Mouse (Mus musculus) retina, postnatal 1 day (tissue): ENCODE measurements at regions not wholly inside any gene's neighbourhood (a gene's known extent, or its start where the extent isn't known, plus 50 kb on each side); places are given as distances from the start of the nearest gene placed in this dataset.
A peak's percentile ranks its signal among the peaks of the same experiment; 100 is the strongest.

Experiments used
- DNase-seq: peaks from one replicate; pipeline ENCODE4 v3.0.0-alpha.2; 2012

- DNase-seq, result no peak
These were observed 296.9 kb upstream of the Negr1 start for GRCm38 (mm10) chr3:156264654-156265053.

- DNase-seq, result no peak
These were observed 293.9 kb upstream of the Negr1 start for GRCm38 (mm10) chr3:156267727-156268126.

- DNase-seq, result no peak
These were observed 261.4 kb upstream of the Negr1 start for GRCm38 (mm10) chr3:156299984-156300770.

- DNase-seq, result no peak
These were observed 260.3 kb upstream of the Negr1 start for GRCm38 (mm10) chr3:156301302-156301701.

GRCm38 (mm10) chr3:156301745-156302144 is 259.8 kb upstream of the Negr1 start:
- DNase-seq, result no peak

GRCm38 (mm10) chr3:156304174-156304573 is 257.4 kb upstream of the Negr1 start:
- peak; percentile 46 for DNase-seq

GRCm38 (mm10) chr3:156305064-156305463 is 256.5 kb upstream of the Negr1 start:
- DNase-seq, result peak; percentile 41

GRCm38 (mm10) chr3:156335033-156335793 is 226.4 kb upstream of the Negr1 start:
- DNase-seq, result no peak

GRCm38 (mm10) chr3:156341484-156341883 is 220.1 kb upstream of the Negr1 start:
- DNase-seq, result no peak

GRCm38 (mm10) chr3:156351727-156352126 is 209.9 kb upstream of the Negr1 start:
- peak; percentile 12 for DNase-seq

- DNase-seq, result no peak
These were observed 208.2 kb upstream of the Negr1 start for GRCm38 (mm10) chr3:156353430-156353829.

- DNase-seq, result no peak
These were observed 207.6 kb upstream of the Negr1 start for GRCm38 (mm10) chr3:156353841-156354473.

- no peak for DNase-seq
These were observed 192.8 kb upstream of the Negr1 start for GRCm38 (mm10) chr3:156368669-156369343.

GRCm38 (mm10) chr3:156376717-156377116 is 184.9 kb upstream of the Negr1 start:
- no peak for DNase-seq

- DNase-seq, result no peak
These were observed 178.7 kb upstream of the Negr1 start for GRCm38 (mm10) chr3:156382919-156383318.

- no peak for DNase-seq
These were observed 155.5 kb upstream of the Negr1 start for GRCm38 (mm10) chr3:156406136-156406535.

- DNase-seq, result peak; percentile 2
These were observed 154.5 kb upstream of the Negr1 start for GRCm38 (mm10) chr3:156407112-156407511.

- no peak for DNase-seq
These were observed 151.5 kb upstream of the Negr1 start for GRCm38 (mm10) chr3:156410126-156410525.

- peak; percentile 2 for DNase-seq
These were observed 148.8 kb upstream of the Negr1 start for GRCm38 (mm10) chr3:156412757-156413156.

GRCm38 (mm10) chr3:156414431-156415427 is 146.9 kb upstream of the Negr1 start:
- DNase-seq, result no peak

GRCm38 (mm10) chr3:156418124-156418523 is 143.5 kb upstream of the Negr1 start:
- no peak for DNase-seq

- no peak for DNase-seq
These were observed 138.5 kb upstream of the Negr1 start for GRCm38 (mm10) chr3:156423100-156423499.
